Comparison of ENCODE assay signal across 9 mouse cellular contexts in the genomic region with DNA sequence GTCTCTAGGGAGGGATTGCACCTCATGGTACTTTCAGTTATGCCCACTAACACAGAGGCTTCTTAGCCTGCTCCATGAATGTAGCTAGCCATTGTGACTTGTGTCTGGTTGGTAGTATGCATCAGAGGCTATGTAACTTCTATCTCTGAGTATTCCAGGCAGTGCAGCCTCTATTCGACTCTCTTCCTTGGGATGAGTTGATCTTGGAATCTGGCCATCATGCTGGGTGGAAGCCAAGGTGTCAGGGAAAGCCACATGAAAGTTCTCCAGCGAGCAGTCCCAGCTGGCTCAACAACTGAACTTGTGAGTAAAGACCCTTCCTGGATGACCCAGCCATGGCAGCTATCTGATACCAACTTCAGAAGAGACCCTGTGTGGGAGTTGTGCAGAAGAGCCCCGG.
DNase-seq lines count a peak whose midpoint lies in the region; ATAC-seq and TF ChIP-seq lines count a peak whose summit lies in the region.
"Had no signal": no experiment of that assay in that cellular context is flagged by ENCODE, and none has a peak within 500 bp of the region (broad histone marks: within the 10 kb centered on the region; RNA-seq: fewer than 3 reads in every experiment).

No protein-coding gene starts in this region.

- intact Hi-C loops in gastrocnemius, adult 2 months (cut with DNase I), result no loop called here

- H3K9me3 ChIP-seq in midbrain, postnatal 0 days (ENCODE audit: low read length), result no peaks in the 10 kb centered on the region
- no peaks in the 10 kb centered on the region for H3K9me3 ChIP-seq in midbrain, embryonic 16.5 days (replicated peaks; ENCODE audit: control insufficient read depth, low read length, poor library complexity, severe bottlenecking)
- no peaks in the 10 kb centered on the region for H3K9me3 ChIP-seq in kidney, embryonic 14.5 days (ENCODE audit: control insufficient read depth, low read length)
- H3K9me3 ChIP-seq: megakaryocyte, embryonic 14.5 days had no signal

- TF ChIP-seq CTCF in midbrain, postnatal 0 days (IDR thresholded peaks at IDR 0.05), result no peak
- no peak for TF ChIP-seq CTCF in gastrocnemius, adult 2 months (IDR thresholded peaks at IDR 0.05)

- 72% methylated on average over 3 of the region's 3 CpGs for WGBS in midbrain, postnatal 0 days
- WGBS in midbrain, embryonic 16.5 days, result 82% methylated on average over 3 of the region's 3 CpGs
- 42% methylated on average over 3 of the region's 3 CpGs for WGBS in kidney, embryonic 14.5 days

- no peaks in the 10 kb centered on the region for H3K27me3 ChIP-seq in midbrain, postnatal 0 days (ENCODE audit: insufficient read depth, low read length)
- H3K27me3 ChIP-seq in midbrain, embryonic 16.5 days (ENCODE audit: control insufficient read depth, insufficient read depth, low read depth, low read length), result no peaks in the 10 kb centered on the region
- no peaks in the 10 kb centered on the region for H3K27me3 ChIP-seq in kidney, embryonic 14.5 days (ENCODE audit: control insufficient read depth, insufficient read depth, low read length)
- H3K27me3 ChIP-seq: megakaryocyte, embryonic 14.5 days had no signal

- no peak overlapping the region for H3K4me3 ChIP-seq in midbrain, postnatal 0 days (ENCODE audit: low read depth, low read length)
- H3K4me3 ChIP-seq in midbrain, embryonic 16.5 days (ENCODE audit: low read depth, low read length), result no peak overlapping the region
- H3K4me3 ChIP-seq in gastrocnemius, adult 2 months, result no peak overlapping the region
- no peak overlapping the region for H3K4me3 ChIP-seq in kidney, embryonic 14.5 days (ENCODE audit: low read length)
- H3K4me3 ChIP-seq: megakaryocyte, embryonic 14.5 days had no signal

- no peak for ATAC-seq in midbrain, postnatal 0 days (ENCODE audit: low FRiP score)
- ATAC-seq in midbrain, embryonic 16.5 days, result no peak
- ATAC-seq in kidney, embryonic 14.5 days (ENCODE audit: low FRiP score, low TSS enrichment), result peak; percentile 64; the same call in 1 of the 2 replicates
- ATAC-seq in activated CD4-positive, CD25-positive, alpha-beta regulatory T cell, adult 4 months, result no peak

- H3K9ac ChIP-seq in midbrain, postnatal 0 days (replicated peaks; ENCODE audit: low read length, poor library complexity, severe bottlenecking), result no peak overlapping the region
- H3K9ac ChIP-seq in midbrain, embryonic 16.5 days (ENCODE audit: low read depth, low read length), result no peak overlapping the region
- no peak overlapping the region for H3K9ac ChIP-seq in kidney, embryonic 14.5 days (ENCODE audit: low read depth, low read length)

- no peak overlapping the region for H3K4me2 ChIP-seq in midbrain, postnatal 0 days (ENCODE audit: low read depth, low read length, poor library complexity, severe bottlenecking)
- no peak overlapping the region for H3K4me2 ChIP-seq in midbrain, embryonic 16.5 days (ENCODE audit: low read length)
- no peak overlapping the region for H3K4me2 ChIP-seq in kidney, embryonic 14.5 days (replicated peaks; ENCODE audit: low read depth, low read length)

- 0 out of 2 replicates have a peak, but pooled peaks cover 3% of the 10 kb centered on the region for H3K4me1 ChIP-seq in midbrain, postnatal 0 days (ENCODE audit: insufficient read depth, low read length)
- H3K4me1 ChIP-seq in midbrain, embryonic 16.5 days (ENCODE audit: control insufficient read depth, insufficient read depth, low read length), result no peaks in the 10 kb centered on the region
- H3K4me1 ChIP-seq in kidney, embryonic 14.5 days (ENCODE audit: control insufficient read depth, insufficient read depth, low read length), result no peaks in the 10 kb centered on the region

- peak; percentile 49 for DNase-seq in midbrain, postnatal 0 days (ENCODE audit: low spot score)
- DNase-seq in gastrocnemius, adult 2 months, result peak; percentile 69
- peak; percentile 51 for DNase-seq in ovary, postnatal 36 days (ENCODE audit: low spot score)
- DNase-seq in embryo, embryonic 10 days (ENCODE audit: low spot score), result no peak
- no peak for DNase-seq in thymus, postnatal 4 days

- H3K27ac ChIP-seq in midbrain, postnatal 0 days (ENCODE audit: low read depth, low read length), result no peak overlapping the region
- H3K27ac ChIP-seq in midbrain, embryonic 16.5 days (ENCODE audit: low read length), result no peak overlapping the region
- H3K27ac ChIP-seq in gastrocnemius, adult 2 months, result no peak overlapping the region
- H3K27ac ChIP-seq in kidney, embryonic 14.5 days (ENCODE audit: low read depth, low read length), result no peak overlapping the region

- H3K36me3 ChIP-seq in midbrain, postnatal 0 days (ENCODE audit: insufficient read depth, low read length), result no peaks in the 10 kb centered on the region
- no peaks in the 10 kb centered on the region for H3K36me3 ChIP-seq in midbrain, embryonic 16.5 days (ENCODE audit: control insufficient read depth, insufficient read depth, low read length)
- H3K36me3 ChIP-seq in kidney, embryonic 14.5 days (ENCODE audit: control insufficient read depth, insufficient read depth, low read length), result no peaks in the 10 kb centered on the region

Comparison
In these comparisons a context has a peak if more than half of its experiments do, and no peak if none do; other contexts are left out.
1. DNase-seq: peak in midbrain, postnatal 0 days (single experiment), gastrocnemius, adult 2 months (single experiment) and ovary, postnatal 36 days (single experiment); none in embryo, embryonic 10 days (single experiment) and thymus, postnatal 4 days (single experiment).